In the genomic region with DNA sequence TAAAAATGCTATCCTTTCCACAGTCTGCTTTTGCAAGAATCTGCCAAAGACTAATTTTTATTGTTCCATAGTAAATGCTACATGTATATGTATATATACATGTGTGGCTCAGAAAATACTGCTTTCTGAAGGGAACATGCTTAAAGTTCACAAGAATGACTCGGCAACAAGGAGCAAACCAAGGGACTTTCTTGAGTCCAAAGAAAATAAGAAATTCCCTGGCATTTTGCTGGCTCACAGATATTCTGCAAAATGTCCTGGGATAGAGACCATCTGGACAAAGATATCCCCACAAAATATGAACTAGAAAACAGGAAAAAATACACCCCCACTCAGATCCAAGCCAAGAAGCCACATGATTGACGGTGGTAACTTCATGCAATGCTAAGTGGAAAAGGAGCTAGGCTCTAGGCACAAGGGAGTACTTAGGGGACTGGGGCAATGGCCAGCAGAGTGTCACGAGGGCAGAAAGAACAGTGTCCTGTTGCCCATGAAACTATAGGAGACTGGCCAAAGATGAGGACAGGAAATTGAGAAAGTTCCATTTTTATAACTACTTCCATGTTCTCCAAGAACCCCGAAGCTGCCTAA, we compare ENCODE assay signal across 8 mouse cellular contexts.
A peak's percentile ranks its signal among the peaks of the same experiment; 100 is the strongest.
DNase-seq lines count a peak whose midpoint lies in the region; ATAC-seq and TF ChIP-seq lines count a peak whose summit lies in the region.

No protein-coding gene starts in this region.

- 60% methylated on average over 4 of the region's 4 CpGs for WGBS in limb, embryonic 14.5 days
- WGBS in limb, embryonic 10.5 days: 84% methylated on average over 4 of the region's 4 CpGs
- 60% methylated on average over 4 of the region's 4 CpGs for WGBS in kidney, embryonic 14.5 days
- 64% methylated on average over 4 of the region's 4 CpGs for WGBS in midbrain, embryonic 16.5 days

- intact Hi-C loops in gastrocnemius, postnatal 36 days (cut with DNase I): no loop called here
- intact Hi-C loops in left cerebral cortex, postnatal 4 days (cut with DNase I): no loop called here

- H3K27me3 ChIP-seq in limb, embryonic 14.5 days (ENCODE audit: control insufficient read depth, insufficient read depth, low read length): no peaks in the 10 kb centered on the region
- no peaks in the 10 kb centered on the region for H3K27me3 ChIP-seq in limb, embryonic 10.5 days (ENCODE audit: low read depth, poor library complexity, severe bottlenecking)
- H3K27me3 ChIP-seq in kidney, embryonic 14.5 days (ENCODE audit: control insufficient read depth, insufficient read depth, low read length): no peaks in the 10 kb centered on the region
- H3K27me3 ChIP-seq in midbrain, embryonic 16.5 days (ENCODE audit: control insufficient read depth, insufficient read depth, low read depth, low read length): no peaks in the 10 kb centered on the region

- TF ChIP-seq POLR2A in limb, embryonic 14.5 days (IDR thresholded peaks at IDR 0.05; ENCODE audit: borderline replicate concordance, extremely low read depth, insufficient read depth, insufficient read length): no peak

- no peak overlapping the region for H3K4me2 ChIP-seq in limb, embryonic 14.5 days (replicated peaks; ENCODE audit: low read depth, low read length, severe bottlenecking)
- no peak overlapping the region for H3K4me2 ChIP-seq in kidney, embryonic 14.5 days (replicated peaks; ENCODE audit: low read depth, low read length)
- peak overlapping the region; percentile 65 for H3K4me2 ChIP-seq in midbrain, embryonic 16.5 days (ENCODE audit: low read length)

- H3K4me1 ChIP-seq in limb, embryonic 14.5 days (ENCODE audit: control insufficient read depth, insufficient read depth, low read length): no peaks in the 10 kb centered on the region; the same call in 1 of the 2 replicates
- peaks cover 7% of the 10 kb centered on the region for H3K4me1 ChIP-seq in limb, embryonic 10.5 days
- H3K4me1 ChIP-seq in kidney, embryonic 14.5 days (ENCODE audit: control insufficient read depth, insufficient read depth, low read length): peaks cover 4% of the 10 kb centered on the region; the same call in 1 of the 2 replicates
- peaks cover 11% of the 10 kb centered on the region for H3K4me1 ChIP-seq in midbrain, embryonic 16.5 days (ENCODE audit: control insufficient read depth, insufficient read depth, low read length)

- DNase-seq in limb, embryonic 14.5 days (ENCODE audit: low spot score): peak; percentile 38
- no peak for DNase-seq in limb, embryonic 10.5 days (ENCODE audit: low spot score)
- peak; percentile 43 to 62 for DNase-seq in gastrocnemius, postnatal 36 days
- DNase-seq in left cerebral cortex, postnatal 4 days: no peak
- no peak for DNase-seq in frontal cortex, postnatal 10 days (ENCODE audit: low spot score in 2 of 2)
- no peak for DNase-seq in layer of hippocampus, adult 8-10 months (ENCODE audit: low spot score in 2 of 2)

- H3K27ac ChIP-seq in limb, embryonic 14.5 days (replicated peaks; ENCODE audit: low read depth, low read length): no peak overlapping the region
- H3K27ac ChIP-seq in limb, embryonic 10.5 days: no peak overlapping the region
- H3K27ac ChIP-seq in kidney, embryonic 14.5 days (ENCODE audit: low read depth, low read length): no peak overlapping the region
- H3K27ac ChIP-seq in midbrain, embryonic 16.5 days (ENCODE audit: low read length): no peak overlapping the region

- no peak overlapping the region for H3K4me3 ChIP-seq in limb, embryonic 14.5 days (replicated peaks; ENCODE audit: low read length)
- H3K4me3 ChIP-seq in limb, embryonic 10.5 days: no peak overlapping the region
- H3K4me3 ChIP-seq in kidney, embryonic 14.5 days (ENCODE audit: low read length): no peak overlapping the region
- H3K4me3 ChIP-seq in midbrain, embryonic 16.5 days (ENCODE audit: low read depth, low read length): no peak overlapping the region

- H3K36me3 ChIP-seq in limb, embryonic 14.5 days (ENCODE audit: control insufficient read depth, insufficient read depth, low read length): no peaks in the 10 kb centered on the region
- H3K36me3 ChIP-seq in limb, embryonic 10.5 days: no peaks in the 10 kb centered on the region
- H3K36me3 ChIP-seq in kidney, embryonic 14.5 days (ENCODE audit: control insufficient read depth, insufficient read depth, low read length): no peaks in the 10 kb centered on the region
- no peaks in the 10 kb centered on the region for H3K36me3 ChIP-seq in midbrain, embryonic 16.5 days (ENCODE audit: control insufficient read depth, insufficient read depth, low read length)

- no peak overlapping the region for H3K9ac ChIP-seq in limb, embryonic 14.5 days (ENCODE audit: low read depth, low read length, severe bottlenecking)
- no peak overlapping the region for H3K9ac ChIP-seq in kidney, embryonic 14.5 days (ENCODE audit: low read depth, low read length)
- H3K9ac ChIP-seq in midbrain, embryonic 16.5 days (ENCODE audit: low read depth, low read length): no peak overlapping the region

- H3K9me3 ChIP-seq in limb, embryonic 14.5 days (ENCODE audit: control insufficient read depth, low read length): no peaks in the 10 kb centered on the region
- H3K9me3 ChIP-seq in limb, embryonic 10.5 days (replicated peaks): no peaks in the 10 kb centered on the region
- no peaks in the 10 kb centered on the region for H3K9me3 ChIP-seq in kidney, embryonic 14.5 days (ENCODE audit: control insufficient read depth, low read length)
- H3K9me3 ChIP-seq in midbrain, embryonic 16.5 days (replicated peaks; ENCODE audit: control insufficient read depth, low read length, poor library complexity, severe bottlenecking): no peaks in the 10 kb centered on the region

- no peak for ATAC-seq in limb, embryonic 14.5 days (ENCODE audit: low FRiP score, low read depth)
- ATAC-seq in kidney, embryonic 14.5 days (ENCODE audit: low FRiP score, low TSS enrichment): 0 out of 2 replicates have a peak, but pooled peaks have one; percentile 20
- peak; percentile 11; the same call in 1 of the 2 replicates for ATAC-seq in midbrain, embryonic 16.5 days

Comparison
In these comparisons a context has a peak if more than half of its experiments do, and no peak if none do; other contexts are left out.
1. DNase-seq: peak in limb, embryonic 14.5 days (single experiment) and gastrocnemius, postnatal 36 days (2 of 2); none in limb, embryonic 10.5 days (single experiment), left cerebral cortex, postnatal 4 days (single experiment), frontal cortex, postnatal 10 days (0 of 2) and layer of hippocampus, adult 8-10 months (0 of 2).